Mouse (Mus musculus) kidney, adult 8-10 months (tissue): ENCODE measurements around the gene Fras1.

Experiments
- DNase-seq, 2 experiments: peaks; one replicate each; pipeline ENCODE4 v3.0.0; 2022

The Fras1 gene

DNA sequence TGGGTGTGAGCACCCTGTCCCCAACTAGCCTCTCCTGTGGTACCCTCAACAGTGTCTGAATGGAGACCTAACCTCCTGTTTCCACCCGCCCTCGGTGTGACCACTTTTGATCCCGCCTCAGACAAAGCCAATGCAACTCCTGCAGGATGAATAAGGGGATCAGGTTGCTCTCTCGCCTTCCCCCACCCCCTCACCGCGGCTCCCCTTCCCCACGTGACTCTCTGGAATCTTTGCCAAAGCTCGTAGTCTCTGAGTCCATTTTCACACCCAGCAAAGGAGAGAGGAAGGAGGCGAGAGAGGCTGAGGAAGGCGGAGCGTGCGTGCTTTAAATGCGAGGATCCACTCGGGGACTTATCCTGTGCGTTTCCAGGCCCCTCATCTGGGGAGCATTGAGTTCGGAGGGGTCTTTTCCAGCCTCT, at the start of gene Fras1:
TSS of gene Fras1 (plus strand) at position 389 of the 419 bp plus-strand sequence.
- peak; percentile 27 to 58 for DNase-seq

DNA sequence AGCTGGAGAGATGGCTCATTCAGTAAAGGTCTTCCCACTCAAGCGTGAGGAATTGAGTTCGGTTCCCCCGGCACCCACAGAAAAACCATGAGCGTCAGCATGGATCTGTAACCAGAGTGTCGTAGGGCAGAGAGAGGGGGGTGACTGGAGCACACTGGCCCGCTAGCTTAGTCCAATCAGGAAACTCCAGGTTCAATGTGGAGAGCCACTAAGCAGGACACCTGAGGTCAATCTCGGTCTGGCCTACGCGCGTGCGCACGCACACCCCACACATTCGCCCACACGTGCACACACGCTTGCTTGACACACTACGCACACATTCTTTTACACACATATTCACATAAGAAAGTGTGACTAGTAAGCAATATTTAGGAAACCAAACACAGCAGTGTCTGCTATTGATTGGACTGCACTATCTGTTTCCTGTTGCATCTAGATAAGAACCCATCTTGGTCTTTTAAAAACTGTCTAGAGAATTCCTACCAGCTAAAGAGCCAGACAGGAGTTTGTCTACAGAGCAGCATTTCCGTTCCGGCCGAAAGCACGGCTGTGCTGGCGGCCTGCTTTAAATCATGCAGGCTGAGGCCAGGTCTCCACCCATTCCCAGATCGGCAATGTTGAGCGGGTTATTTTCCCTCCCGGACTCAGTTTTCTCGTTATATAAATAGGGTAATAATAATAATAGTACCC, 42.6 kb upstream of the Fras1 start:
- peak; percentile 13 to 25 for DNase-seq

DNA sequence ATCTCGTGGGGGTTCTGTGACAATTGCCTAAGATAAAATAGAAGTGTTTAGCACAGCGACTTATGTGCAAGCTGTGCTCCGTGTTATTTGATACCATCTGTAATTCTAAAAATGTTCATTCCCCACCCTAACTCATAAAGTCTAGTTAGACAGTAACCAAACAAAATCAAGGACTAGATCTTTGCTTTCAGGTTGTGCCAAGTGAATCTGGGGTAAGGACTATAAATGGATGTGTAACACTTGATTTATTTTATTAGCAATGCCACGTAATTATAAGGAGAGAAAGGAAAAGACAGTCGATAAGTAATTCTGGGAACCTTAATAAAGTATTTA, 42.1 kb upstream of the Fras1 start:
- DNase-seq, result peak in 1 of 2 experiments; percentile 20

DNA sequence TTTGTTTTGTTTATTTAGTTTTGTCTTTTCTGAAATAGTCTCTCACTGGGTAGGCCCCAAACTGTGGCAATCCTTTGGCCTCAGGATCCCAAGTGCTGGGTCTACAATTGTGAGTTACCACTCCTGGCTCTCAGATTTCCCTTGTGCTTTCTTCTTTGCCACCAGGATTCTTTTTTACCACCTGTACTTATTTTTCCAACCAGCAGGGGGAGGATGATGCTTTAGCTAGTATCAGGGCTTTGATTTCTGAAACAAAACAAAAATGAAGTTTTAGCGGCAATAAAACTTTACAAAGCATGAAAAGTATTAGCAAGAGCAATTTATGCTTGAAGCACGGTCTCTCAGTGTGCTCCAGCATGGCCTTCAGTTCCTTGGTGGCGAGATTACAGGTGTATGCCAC, 39.8 kb upstream of the Fras1 start:
- DNase-seq, result peak; percentile 6 to 9

DNA sequence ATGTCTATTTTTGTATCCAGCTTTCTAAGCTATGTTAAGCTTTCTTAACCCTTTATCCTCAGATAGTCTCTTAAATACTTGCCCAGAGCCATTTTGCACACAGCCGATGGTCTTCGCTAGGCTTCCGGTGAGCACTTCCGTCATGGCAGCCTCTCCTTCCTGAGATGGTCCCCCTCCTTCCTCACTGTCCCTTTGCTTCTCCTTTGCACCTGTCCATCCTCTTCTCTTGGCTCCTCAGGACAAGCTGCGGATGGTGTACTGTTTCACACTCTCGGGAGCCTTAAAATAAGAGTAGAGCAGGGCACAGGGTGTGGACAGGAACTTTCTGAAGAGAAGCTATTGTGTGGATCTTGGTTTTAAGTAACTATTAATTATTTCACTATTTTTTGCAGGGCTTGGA, 33.2 kb upstream of the Fras1 start:
- DNase-seq, result no peak

DNA sequence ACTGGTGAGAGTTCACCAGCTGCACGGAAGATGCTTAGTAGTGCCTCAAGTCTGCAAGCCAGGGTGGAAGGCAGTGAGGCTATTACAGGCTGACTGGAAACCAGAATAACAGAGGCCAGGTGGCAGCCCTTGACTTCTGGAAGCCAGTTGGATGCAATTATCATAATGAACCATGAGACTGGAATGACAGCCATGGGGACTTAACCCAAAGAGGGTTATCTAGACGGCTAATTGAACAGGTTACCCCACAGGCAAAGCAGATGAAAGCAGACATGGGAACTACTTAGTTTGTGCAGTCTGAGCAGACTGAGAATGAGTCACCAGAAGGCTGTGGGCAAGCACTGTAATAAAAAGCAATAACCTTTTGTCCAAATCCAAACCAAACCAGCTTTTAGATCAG, 28.8 kb upstream of the Fras1 start:
- no peak for DNase-seq

DNA sequence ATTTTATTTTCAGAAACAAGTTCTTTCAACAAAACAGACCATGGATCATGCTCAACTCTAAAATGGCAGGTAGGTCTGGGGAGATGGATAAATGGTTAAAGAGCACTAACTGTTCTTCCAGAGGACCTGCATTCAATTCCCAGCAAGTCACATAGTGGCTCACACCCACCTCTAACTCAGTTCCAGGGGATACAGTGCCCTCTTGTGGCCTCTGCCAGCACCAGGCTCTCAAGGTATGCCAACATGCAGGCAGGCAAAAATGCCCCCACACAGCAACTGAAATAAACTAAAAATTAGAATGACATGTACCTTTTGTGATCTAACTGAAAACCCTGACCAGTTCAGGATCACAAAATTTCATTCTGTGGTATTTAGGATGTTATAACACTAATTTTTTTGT, 21.8 kb upstream of the Fras1 start:
- DNase-seq, result no peak

DNA sequence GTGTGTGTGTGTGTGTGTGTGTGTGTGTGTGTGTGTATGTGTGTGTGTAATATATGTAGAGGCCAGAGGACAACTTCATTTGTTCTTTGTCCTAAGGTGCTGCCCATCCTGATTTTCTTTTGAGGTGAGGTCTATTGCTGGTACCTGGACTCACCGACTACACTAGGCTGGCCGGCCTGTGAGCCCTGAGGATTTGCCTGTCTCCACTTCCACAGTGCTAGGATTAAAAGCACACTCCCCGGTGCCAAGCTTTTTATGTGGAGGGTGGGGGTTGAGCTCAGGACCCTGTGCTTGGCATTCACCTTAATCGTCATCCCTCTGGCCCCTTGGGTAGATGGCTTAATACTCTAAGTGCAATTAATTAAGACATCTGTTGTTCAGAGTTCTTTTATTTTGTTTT, 9.8 kb upstream of the Fras1 start:
- no peak for DNase-seq

DNA sequence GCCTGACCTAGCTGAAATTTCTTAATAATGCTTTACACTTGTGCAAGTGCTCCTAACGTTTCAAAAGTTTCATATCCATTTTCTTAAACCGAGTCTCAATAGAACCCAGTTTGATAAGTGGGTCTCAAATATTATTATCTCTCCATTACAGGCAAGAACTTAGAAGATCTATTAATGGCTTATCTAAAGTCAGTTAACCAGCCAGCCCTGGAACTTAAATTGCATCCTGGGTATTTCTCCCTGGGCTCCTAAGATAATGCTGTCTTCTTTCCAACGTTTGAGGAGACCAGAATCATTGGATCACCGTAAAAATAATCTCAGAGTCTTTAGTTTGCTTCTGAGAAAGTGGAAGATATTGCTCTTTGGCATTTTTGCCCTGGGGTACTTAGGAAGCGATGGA, 8.2 kb upstream of the Fras1 start:
- DNase-seq, result no peak

DNA sequence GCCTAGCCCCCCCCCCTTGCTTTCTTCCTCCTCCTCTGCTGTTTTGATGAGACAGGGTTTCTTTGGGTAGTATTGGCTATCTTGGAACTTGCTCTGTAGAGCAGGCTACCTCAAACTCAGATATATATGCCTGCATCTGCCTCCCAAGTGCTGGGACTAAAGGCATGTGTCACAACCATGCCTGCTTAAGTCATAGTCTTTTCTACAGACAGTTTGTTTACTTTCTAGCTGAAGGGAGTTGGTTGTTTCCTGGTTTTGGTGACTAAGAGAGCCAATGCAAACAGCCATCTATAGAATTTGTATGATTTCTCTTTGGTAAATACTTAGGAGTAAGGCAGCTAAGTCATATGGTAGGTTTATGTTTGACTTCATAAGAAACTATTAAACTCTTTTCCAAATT, 6.5 kb upstream of the Fras1 start:
- no peak for DNase-seq

DNA sequence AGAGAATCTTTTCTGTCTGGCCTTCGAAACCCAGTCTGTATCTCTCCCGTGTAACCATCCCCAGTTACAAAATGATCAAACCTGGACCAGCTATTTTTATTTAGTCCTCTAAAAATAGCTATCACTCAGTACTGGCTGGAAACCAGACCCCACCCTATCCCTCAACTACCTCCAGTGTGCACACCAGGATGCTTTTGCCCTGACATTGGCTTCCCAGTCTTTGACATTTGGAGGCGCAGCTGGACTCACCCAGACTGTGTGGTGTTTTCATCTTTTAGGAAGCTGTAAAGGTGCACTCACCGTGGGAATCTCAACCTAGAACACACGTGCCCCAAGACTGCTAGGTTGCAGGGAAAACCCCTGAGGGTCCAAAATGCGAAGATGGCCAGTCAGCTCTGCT, 649 bp upstream of the Fras1 start:
- no peak for DNase-seq

DNA sequence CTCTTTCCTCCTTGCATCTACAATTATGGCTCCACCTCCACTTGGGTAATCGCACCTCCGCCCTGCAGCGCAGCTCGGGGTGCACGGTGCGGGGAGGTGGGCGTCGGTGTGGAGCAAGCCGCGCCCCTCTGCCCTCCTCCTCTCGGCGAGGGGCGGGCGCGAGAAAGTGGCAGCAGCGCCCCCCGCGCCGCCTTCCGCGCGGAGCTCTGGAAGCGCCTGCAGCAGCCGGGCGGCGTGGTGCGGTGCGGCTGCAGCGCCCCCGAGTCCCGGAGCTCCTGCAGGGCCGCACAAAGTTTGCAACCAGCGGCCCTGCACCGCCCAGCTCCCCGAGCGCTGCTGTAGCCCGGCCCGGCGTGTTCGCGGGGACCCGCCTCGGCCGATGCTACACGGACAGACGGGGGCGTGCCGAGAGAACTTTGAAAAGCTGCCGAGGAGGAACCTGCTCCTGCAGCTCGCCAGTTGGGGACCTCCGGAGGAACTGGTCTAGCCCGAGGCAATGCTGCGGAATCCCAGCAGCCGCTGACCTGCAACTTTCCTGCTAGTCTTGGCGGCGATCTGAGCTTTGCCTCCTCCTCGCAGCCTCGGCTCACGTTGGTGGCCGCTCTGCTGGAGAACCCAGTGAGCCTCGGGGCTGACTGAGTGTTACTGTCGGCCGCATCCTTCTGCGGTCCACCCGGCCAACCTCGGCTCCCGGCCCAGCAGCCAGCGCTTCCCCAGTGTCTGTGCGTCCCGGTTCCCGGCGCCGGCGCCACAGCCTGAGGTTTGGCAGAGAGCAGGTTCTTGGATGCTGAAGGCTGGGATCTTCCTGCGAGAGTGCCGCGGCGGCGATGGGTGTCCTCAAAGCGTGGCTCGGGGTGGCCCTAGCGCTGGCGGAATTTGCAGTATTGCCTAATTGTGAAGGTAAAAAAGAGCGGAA, 489 bp downstream of the Fras1 start:
- peak; percentile 60 to 64 for DNase-seq

DNA sequence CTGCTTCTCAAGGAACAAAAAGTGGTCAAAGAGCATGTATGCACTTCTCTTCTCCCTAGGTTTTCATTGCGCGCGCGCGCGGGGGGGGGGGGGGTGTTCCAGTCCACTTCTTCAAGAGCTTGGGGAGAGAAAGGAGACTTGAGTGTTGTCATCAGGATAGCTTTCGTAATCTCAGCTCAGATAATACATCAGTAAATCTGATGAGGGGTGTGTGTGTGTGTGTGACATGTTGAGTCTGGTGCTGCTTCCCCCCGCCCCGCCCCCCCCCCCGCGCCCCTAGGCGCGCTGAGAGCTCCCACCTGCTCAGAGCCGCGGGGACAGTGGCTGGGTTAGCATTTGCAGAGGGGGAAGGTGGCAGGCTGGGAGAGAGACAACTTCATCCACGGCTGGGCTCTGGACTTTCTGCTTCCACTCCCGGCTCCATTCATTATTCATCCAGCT, 1.7 kb downstream of the Fras1 start:
- DNase-seq, result no peak

DNA sequence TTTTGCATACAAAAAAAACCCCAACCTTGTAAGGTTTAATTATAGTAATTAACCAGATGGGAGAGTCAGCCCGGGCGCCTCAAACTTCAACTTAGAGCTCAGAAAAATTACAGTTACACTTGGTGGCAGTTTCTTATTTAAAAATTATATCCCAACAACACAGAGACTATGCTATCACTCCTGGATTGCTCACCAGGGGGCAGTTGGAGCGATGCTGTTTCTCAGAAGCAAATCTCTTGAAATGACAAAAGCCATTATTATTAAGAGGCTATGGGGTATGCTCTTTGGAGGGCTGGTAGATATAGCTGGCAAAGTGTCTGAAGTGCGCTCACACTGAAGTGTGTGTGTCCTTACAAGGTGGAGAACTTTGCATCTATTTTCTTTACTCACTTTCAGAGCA, 2.5 kb downstream of the Fras1 start:
- no peak for DNase-seq

DNA sequence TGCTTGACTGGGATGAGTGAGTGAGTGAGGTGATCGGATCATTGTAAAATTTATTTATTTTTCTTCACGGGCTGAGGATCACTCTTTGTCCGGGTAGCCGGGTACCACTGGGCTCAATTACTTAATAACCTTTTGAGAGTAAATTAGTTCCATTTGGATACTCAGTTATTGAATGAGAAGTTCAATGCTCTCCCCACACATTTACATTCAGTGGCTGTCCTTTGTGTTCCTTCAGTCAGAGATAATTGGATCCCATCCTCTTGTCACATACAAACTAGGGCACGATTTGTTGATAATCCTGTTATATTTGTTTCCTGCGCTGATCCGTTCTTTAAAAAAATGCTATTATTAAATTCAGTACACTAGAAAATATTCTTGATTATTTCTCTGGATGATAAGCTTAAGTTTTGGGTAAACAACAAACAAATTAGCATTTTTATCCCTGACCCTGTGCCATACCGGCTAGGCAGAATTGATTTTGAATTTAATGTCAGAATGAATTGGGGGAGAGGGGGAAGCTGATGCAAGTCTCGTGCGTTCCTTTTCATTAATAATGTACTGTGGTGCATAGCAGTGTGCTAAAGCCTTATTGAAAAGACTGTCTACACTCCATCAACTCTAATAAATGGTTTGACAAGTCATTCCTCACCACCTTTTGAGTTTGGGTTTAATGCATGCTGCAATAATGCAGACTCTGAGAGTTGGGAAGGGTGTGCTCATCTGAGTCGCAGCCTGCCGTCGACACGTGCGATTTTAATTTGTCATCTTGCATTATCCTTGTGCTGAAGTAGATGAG, 12.6 kb downstream of the Fras1 start:
- DNase-seq, result no peak

DNA sequence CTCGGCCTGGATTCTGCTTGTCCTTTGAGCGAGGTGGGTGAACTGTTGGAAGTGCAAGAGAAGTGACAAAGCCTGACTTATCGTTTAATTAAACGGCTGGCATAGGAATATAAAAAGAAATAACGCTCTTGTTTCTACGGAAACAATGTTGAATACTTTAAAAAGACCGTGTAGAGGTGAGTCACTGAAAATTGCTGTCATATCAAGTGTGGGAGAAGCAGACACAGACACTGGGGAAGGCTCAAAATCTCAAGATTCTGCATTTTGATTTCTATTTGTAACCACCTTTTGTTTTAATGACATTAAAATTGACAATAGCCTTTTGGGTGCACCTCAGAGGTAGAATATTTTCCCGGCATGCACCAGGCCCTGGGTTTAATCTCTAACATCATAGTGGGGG, 14.6 kb downstream of the Fras1 start:
- DNase-seq, result no peak

DNA sequence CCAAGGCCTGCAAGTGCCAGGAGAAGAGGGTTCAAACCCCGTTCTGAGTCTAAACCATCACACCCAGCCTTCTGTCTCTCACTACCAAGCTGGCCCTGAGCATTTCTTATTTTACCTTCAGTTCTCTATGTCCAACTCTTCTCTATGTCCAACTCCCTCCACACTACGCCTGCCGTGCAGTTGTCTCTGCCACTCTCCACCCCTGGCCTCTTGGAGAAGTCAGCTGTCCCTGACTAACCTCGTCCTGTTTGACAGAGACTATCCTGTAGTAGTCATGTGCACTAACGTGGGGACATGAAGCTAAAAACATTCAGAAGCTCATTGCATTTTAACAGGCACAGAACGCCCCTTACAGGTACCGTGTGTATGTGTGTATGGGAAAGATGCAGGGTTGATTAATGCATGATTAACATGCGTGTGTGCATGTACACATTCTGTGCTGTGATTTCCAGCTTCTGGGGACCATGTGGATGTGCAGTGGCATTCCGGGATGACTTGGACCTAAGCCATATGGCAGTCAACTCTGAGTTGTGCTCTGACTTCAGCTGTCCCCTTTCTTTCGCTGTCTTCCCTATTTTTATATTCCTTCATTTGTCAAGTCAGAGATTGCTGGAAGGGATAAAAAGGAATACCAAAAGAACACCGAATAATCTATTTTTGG, 16.3 kb downstream of the Fras1 start:
- no peak for DNase-seq

DNA sequence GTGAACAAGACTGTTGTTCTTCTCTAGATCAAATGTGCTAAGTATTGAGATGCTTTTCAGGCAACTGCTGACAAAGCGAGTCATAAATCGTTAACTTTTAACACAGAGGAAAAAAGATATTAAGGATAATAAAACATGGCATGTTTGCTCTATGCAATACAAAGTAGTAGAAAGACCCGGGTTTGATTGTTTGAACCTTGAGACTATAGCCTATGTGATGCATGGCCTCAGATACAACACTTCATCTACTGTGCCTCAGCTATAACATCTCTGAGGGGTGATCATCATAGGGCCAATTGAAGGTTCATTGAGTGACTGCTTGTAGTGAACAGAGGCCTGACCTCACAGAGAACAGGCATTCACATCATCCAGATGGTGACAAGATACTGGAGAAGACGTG, 17.3 kb downstream of the Fras1 start:
- no peak for DNase-seq

DNA sequence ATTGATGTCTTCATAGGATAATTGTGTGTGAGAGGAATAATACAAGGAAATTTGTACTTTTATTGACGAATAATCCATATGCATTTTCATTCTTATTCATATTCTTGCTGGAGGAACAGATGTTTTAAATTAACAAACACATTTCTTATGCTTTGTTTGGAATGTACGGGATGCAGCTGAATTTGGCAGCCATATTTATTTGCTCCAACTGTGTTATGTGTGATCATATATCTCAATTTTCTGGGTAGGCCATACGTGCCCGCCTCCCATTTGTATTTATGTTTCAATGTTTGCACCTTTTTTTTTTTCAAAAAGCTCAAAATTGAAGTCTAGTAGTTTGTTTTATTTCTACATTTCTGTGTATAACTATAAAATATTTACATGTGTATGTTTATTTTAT, 21.2 kb downstream of the Fras1 start:
- no peak for DNase-seq

DNA sequence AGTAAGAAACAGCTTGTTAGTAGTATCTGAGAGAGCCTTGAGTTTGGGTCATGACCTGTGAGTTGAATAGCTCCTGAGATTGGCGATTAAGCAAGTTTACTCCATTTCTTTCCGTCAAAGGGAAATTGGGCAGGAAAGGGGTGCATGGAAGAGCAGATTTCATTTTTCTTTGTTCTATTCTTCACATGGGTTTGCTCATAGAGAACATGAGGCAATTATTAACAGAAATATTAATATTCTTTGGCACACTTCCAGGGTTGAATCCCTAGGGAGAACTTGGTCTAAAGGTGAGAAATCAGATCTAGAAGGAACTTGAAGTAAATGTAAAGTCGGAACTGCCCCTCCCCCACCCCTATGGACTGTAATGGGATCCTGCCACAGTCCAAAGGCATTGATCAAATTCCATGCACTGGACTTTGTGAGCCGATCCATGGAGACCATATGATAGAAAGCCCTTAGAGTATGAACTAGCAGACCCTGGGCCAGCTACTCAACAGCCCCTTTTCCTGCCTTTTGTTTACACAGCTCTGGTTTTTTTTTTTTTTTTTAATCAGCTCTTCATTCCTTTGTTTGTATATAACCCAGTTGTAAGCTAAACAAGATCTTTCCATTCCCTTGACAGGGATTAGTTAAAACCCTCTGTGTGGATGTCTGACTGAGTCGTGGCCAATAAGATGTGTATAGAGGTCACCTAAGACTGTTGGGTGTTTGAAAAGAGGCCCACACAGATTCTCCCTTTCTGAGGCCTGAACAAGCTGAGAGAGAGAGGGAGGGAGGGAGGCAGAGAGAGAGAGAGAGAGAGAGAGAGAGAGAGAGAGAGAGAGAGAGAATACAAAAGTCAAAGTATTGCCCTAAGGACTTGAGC, 22.3 kb downstream of the Fras1 start:
- no peak for DNase-seq

DNA sequence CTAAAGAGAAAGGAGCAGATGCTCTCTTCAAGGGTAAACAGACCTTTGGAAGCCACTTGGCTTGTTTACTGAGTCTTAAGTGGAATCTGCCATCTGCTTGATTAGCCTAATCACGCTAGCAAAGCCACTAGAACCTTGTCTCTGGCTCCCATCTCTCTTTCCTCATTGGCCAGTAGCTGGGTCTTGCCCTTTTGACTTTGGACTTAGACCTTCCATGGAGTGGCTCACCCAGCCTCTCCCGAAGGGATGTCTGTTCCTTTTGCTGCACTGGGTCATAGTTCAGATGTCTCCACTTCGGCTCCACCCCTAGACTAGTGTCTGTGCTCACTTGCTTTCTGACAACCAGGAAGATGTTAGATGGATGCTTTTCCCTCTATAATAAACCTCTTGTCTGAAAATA, 28.8 kb downstream of the Fras1 start:
- peak; percentile 76 to 77 for DNase-seq
